Mouse (Mus musculus): Measurements from ENCODE around the gene Gm37240. TPM values are rescaled to one million over a fixed set of nuclear protein-coding genes. Genes with fewer than 3 reads are reported as not detected.

Gene Gm37240
- polyA plus RNA-seq, 1 experiment from 2014 or later, result 0.11 TPM

GRCm38 (mm10) chr3:84679542-84679941, 1207.8 kb downstream of the Gm37240 start:
- ATAC-seq (ENCODE audit: low FRiP score, low TSS enrichment) (no peak), DNase-seq (no peak)
- Histone ChIP-seq H3K9ac (replicated peaks; ENCODE audit: low read length) (no peak overlapping the region), H3K4me3 (replicated peaks; ENCODE audit: low read depth, low read length) (no peak overlapping the region), H3K27ac (replicated peaks; ENCODE audit: low read depth, low read length) (no peak overlapping the region), H3K9me3 (ENCODE audit: control insufficient read depth, low read length) (no peaks in the 10 kb centered on the region), H3K4me1 (ENCODE audit: control insufficient read depth, insufficient read depth, low read length) (no peaks in the 10 kb centered on the region), H3K36me3 (ENCODE audit: control insufficient read depth, insufficient read depth, low read length) (no peaks in the 10 kb centered on the region), H3K4me2 (ENCODE audit: low read length) (no peak overlapping the region), H3K27me3 (ENCODE audit: control insufficient read depth, insufficient read depth, low read length) (no peaks in the 10 kb centered on the region)
- 93% methylated on average over 8 of the region's 8 CpGs for WGBS

DNA sequence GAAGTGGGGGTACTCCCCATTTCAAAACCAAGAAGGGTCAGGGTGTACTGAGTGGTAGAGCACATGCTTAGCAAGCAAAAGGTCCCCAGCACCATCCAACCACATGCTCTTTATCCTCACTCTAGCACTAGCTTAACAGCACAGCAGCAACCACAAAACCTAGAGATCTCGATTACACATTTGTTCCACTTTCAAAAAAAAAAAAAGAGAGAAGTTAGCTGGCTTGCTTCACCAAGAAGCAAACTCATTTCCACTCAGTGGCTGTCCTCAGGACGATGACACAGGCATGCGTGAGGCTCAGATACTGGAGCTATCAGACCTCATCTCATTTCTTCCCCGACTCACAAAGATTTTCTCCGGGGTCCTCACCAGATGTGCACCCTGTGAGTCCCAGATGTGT, 1208.4 kb downstream of the Gm37240 start:
- no peaks in the 10 kb centered on the region for H3K27me3 ChIP-seq (ENCODE audit: control insufficient read depth, insufficient read depth, low read length)

DNA sequence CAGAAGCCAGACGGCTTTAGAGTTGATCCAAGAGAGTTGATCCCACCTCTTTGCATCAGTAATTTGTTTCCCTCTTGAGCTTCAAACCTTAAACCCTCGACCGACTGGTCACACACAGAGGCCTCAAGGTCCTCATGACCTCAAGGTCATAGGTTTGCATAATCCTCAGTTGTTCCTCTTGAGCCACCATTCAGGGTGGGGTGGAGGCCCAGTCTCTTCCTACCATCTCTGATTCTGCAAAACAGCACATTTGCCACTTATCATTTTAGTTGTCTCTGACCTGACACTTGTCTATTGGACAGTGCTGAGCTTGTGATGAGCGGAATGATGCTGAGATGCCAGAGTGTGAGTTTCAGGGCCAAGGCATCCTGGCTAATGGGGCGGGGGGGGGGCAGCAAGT, 1211.6 kb downstream of the Gm37240 start:
- Histone ChIP-seq H3K36me3 (ENCODE audit: control insufficient read depth, insufficient read depth, low read length) (no peaks in the 10 kb centered on the region), H3K4me2 (ENCODE audit: low read length) (no peak overlapping the region), H3K9ac (replicated peaks; ENCODE audit: low read length) (no peak overlapping the region), H3K4me1 (ENCODE audit: control insufficient read depth, insufficient read depth, low read length) (no peaks in the 10 kb centered on the region), H3K27me3 (ENCODE audit: control insufficient read depth, insufficient read depth, low read length) (no peaks in the 10 kb centered on the region), H3K9me3 (ENCODE audit: control insufficient read depth, low read length) (no peaks in the 10 kb centered on the region), H3K4me3 (replicated peaks; ENCODE audit: low read depth, low read length) (no peak overlapping the region), H3K27ac (replicated peaks; ENCODE audit: low read depth, low read length) (no peak overlapping the region)
- DNase-seq, result no peak
- 50% methylated on average over 5 of the region's 5 CpGs for WGBS
- ATAC-seq (ENCODE audit: low FRiP score, low TSS enrichment), result no peak

More for the DNA sequence above, 1208.4 kb downstream of the Gm37240 start:
- Histone ChIP-seq H3K4me1 (ENCODE audit: control insufficient read depth, insufficient read depth, low read length) (no peaks in the 10 kb centered on the region), H3K36me3 (ENCODE audit: control insufficient read depth, insufficient read depth, low read length) (no peaks in the 10 kb centered on the region), H3K4me2 (ENCODE audit: low read length) (no peak overlapping the region), H3K9me3 (ENCODE audit: control insufficient read depth, low read length) (no peaks in the 10 kb centered on the region), H3K4me3 (replicated peaks; ENCODE audit: low read depth, low read length) (no peak overlapping the region), H3K9ac (replicated peaks; ENCODE audit: low read length) (no peak overlapping the region), H3K27ac (replicated peaks; ENCODE audit: low read depth, low read length) (no peak overlapping the region)
- DNase-seq (no peak), ATAC-seq (ENCODE audit: low FRiP score, low TSS enrichment) (no peak)
- WGBS, result 86% methylated on average over 5 of the region's 5 CpGs

DNA sequence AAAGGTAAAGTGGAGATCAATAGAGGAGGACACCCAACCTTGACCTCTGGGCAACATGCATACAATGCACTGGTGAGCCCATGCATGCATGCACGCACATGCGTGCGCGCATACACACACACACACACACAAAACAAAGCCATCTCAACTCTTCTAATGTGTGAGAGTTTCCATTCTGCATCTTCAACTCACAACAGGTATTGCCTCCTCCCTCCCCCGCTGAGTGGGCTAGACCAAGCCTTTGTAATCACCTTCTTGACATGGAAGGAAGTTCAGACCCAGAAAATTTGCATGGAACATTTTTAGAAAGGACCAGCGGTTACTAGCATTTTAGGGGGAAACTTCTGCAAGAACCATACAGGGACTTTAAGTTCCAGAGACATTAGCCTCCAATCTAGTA, 1213.8 kb downstream of the Gm37240 start:
- H3K36me3 ChIP-seq (ENCODE audit: control insufficient read depth, insufficient read depth, low read length), result no peaks in the 10 kb centered on the region
- H3K4me3 ChIP-seq (replicated peaks; ENCODE audit: low read depth, low read length), result no peak overlapping the region
- no peak overlapping the region for H3K9ac ChIP-seq (replicated peaks; ENCODE audit: low read length)
- DNase-seq (no peak), ATAC-seq (ENCODE audit: low FRiP score, low TSS enrichment) (no peak)
- no peak overlapping the region for H3K27ac ChIP-seq (replicated peaks; ENCODE audit: low read depth, low read length)
- 94% methylated on average over 6 of the region's 6 CpGs for WGBS
- H3K27me3 ChIP-seq (ENCODE audit: control insufficient read depth, insufficient read depth, low read length), result no peaks in the 10 kb centered on the region
- no peaks in the 10 kb centered on the region for H3K9me3 ChIP-seq (ENCODE audit: control insufficient read depth, low read length)
- no peaks in the 10 kb centered on the region for H3K4me1 ChIP-seq (ENCODE audit: control insufficient read depth, insufficient read depth, low read length)
- H3K4me2 ChIP-seq (ENCODE audit: low read length), result no peak overlapping the region

DNA sequence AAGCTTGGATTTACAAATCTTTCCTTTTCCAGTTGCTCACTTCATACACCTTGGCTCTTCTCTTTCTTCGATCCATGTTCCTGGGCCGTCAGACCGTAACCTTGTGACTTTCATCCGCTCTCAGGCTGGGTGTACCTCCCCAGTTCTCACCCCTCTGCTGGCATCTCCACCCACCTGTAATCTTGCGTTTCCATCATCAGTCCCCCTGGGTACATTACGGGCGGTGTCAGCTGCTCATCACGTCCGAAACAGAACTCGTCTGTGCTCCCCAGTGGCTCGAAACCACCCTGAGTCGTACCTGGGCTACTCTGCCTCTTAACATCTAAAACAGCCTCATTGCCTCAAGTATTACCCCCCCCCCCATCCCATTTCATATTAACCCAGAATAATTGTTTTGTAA, 1215.2 kb downstream of the Gm37240 start:
- H3K4me2 ChIP-seq (ENCODE audit: low read length), result no peak overlapping the region
- no peak overlapping the region for H3K27ac ChIP-seq (replicated peaks; ENCODE audit: low read depth, low read length)
- ATAC-seq (ENCODE audit: low FRiP score, low TSS enrichment), result no peak
- no peak for DNase-seq
- no peaks in the 10 kb centered on the region for H3K36me3 ChIP-seq (ENCODE audit: control insufficient read depth, insufficient read depth, low read length)
- H3K9ac ChIP-seq (replicated peaks; ENCODE audit: low read length), result no peak overlapping the region
- H3K4me1 ChIP-seq (ENCODE audit: control insufficient read depth, insufficient read depth, low read length), result no peaks in the 10 kb centered on the region
- peaks cover 13% of the 10 kb centered on the region; the same call in 1 of the 2 replicates for H3K27me3 ChIP-seq (ENCODE audit: control insufficient read depth, insufficient read depth, low read length)
- 94% methylated on average over 12 of the region's 12 CpGs for WGBS
- H3K9me3 ChIP-seq (ENCODE audit: control insufficient read depth, low read length), result no peaks in the 10 kb centered on the region
- H3K4me3 ChIP-seq (replicated peaks; ENCODE audit: low read depth, low read length), result no peak overlapping the region

GRCm38 (mm10) chr3:84668957-84669356, 1218.4 kb downstream of the Gm37240 start:
- ATAC-seq (ENCODE audit: low FRiP score, low TSS enrichment), result no peak
- H3K4me3 ChIP-seq (replicated peaks; ENCODE audit: low read depth, low read length), result no peak overlapping the region
- H3K36me3 ChIP-seq (ENCODE audit: control insufficient read depth, insufficient read depth, low read length), result no peaks in the 10 kb centered on the region
- no peak overlapping the region for H3K27ac ChIP-seq (replicated peaks; ENCODE audit: low read depth, low read length)
- H3K27me3 ChIP-seq (ENCODE audit: control insufficient read depth, insufficient read depth, low read length), result peaks cover 31% of the 10 kb centered on the region
- H3K9ac ChIP-seq (replicated peaks; ENCODE audit: low read length), result no peak overlapping the region
- WGBS, result 89% methylated on average over 3 of the region's 3 CpGs
- no peak for DNase-seq
- no peaks in the 10 kb centered on the region for H3K9me3 ChIP-seq (ENCODE audit: control insufficient read depth, low read length)
- H3K4me1 ChIP-seq (ENCODE audit: control insufficient read depth, insufficient read depth, low read length), result peaks cover 15% of the 10 kb centered on the region
- H3K4me2 ChIP-seq (ENCODE audit: low read length), result no peak overlapping the region

DNA sequence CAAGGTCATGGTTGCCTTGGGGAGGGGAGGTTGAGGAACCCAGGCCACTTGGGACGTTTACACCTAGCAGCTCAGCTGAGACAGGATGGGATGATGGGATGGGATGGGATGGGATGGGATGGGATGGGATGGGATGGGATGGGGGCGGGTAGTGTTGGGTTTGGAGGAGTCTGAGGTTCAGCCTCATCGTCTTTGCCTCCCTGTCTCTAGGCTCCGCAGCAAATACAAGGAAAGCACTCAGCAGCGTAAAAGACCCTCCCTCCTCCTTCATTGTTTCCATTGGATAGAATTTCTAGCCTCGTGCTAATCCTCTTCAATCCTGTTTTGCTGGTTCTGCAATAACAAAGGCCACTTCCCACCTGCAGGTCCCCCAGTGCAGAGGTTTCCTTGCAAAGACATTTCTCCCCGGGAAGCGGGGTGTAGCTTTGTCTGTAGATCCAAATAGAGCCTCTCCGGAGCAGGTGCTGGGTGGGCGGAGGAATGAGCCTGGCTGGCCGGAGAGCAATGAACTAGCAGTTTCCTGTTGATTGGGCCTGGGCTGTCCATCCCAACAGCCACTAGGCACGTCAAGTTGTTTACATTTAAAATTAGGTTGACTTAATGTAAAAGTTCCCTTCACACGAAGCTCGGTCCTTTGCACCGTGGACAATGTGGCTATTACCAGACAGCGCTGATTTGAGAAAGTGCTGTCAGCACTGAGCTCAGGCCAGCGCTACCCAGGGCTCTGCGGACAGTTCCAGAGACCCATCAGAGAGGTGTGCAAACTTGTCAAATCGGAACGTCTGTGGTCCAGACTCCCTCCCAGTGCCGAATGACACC, 1221.9 kb downstream of the Gm37240 start:
- H3K36me3 ChIP-seq (ENCODE audit: control insufficient read depth, insufficient read depth, low read length), result no peaks in the 10 kb centered on the region
- 2% methylated on average over 21 of the region's 21 CpGs for WGBS
- peak overlapping the region; percentile 34; the same call in 1 of the 2 replicates for H3K9ac ChIP-seq (replicated peaks; ENCODE audit: low read length)
- ATAC-seq (ENCODE audit: low FRiP score, low TSS enrichment) (peak; percentile 17; the same call in 1 of the 2 replicates), DNase-seq (peak; percentile 56)
- H3K27ac ChIP-seq (replicated peaks; ENCODE audit: low read depth, low read length), result no peak overlapping the region
- peak overlapping the region; percentile 22 for H3K4me3 ChIP-seq (replicated peaks; ENCODE audit: low read depth, low read length)
- H3K4me2 ChIP-seq (ENCODE audit: low read length), result peak overlapping the region; percentile 56
- H3K4me1 ChIP-seq (ENCODE audit: control insufficient read depth, insufficient read depth, low read length), result peaks cover 15% of the 10 kb centered on the region
- no peaks in the 10 kb centered on the region for H3K9me3 ChIP-seq (ENCODE audit: control insufficient read depth, low read length)
- H3K27me3 ChIP-seq (ENCODE audit: control insufficient read depth, insufficient read depth, low read length), result peaks cover 32% of the 10 kb centered on the region

- WGBS, result 64% methylated on average over 8 of the region's 8 CpGs
- H3K9ac ChIP-seq (replicated peaks; ENCODE audit: low read length), result no peak overlapping the region
- peaks cover 32% of the 10 kb centered on the region for H3K27me3 ChIP-seq (ENCODE audit: control insufficient read depth, insufficient read depth, low read length)
- ATAC-seq (ENCODE audit: low FRiP score, low TSS enrichment) (no peak), DNase-seq (no peak)
- H3K27ac ChIP-seq (replicated peaks; ENCODE audit: low read depth, low read length), result no peak overlapping the region
- H3K36me3 ChIP-seq (ENCODE audit: control insufficient read depth, insufficient read depth, low read length), result no peaks in the 10 kb centered on the region
- H3K4me3 ChIP-seq (replicated peaks; ENCODE audit: low read depth, low read length), result no peak overlapping the region
- no peaks in the 10 kb centered on the region for H3K9me3 ChIP-seq (ENCODE audit: control insufficient read depth, low read length)
- no peak overlapping the region for H3K4me2 ChIP-seq (ENCODE audit: low read length)
- H3K4me1 ChIP-seq (ENCODE audit: control insufficient read depth, insufficient read depth, low read length), result peaks cover 15% of the 10 kb centered on the region
Observed at GRCm38 (mm10) chr3:84664686-84665085, 1222.6 kb downstream of the Gm37240 start.

- Histone ChIP-seq H3K4me3 (replicated peaks; ENCODE audit: low read depth, low read length) (no peak overlapping the region), H3K36me3 (ENCODE audit: control insufficient read depth, insufficient read depth, low read length) (no peaks in the 10 kb centered on the region), H3K4me1 (ENCODE audit: control insufficient read depth, insufficient read depth, low read length) (peaks cover 15% of the 10 kb centered on the region), H3K4me2 (ENCODE audit: low read length) (no peak overlapping the region), H3K27ac (replicated peaks; ENCODE audit: low read depth, low read length) (no peak overlapping the region), H3K9ac (replicated peaks; ENCODE audit: low read length) (no peak overlapping the region), H3K9me3 (ENCODE audit: control insufficient read depth, low read length) (no peaks in the 10 kb centered on the region), H3K27me3 (ENCODE audit: control insufficient read depth, insufficient read depth, low read length) (peaks cover 32% of the 10 kb centered on the region)
- ATAC-seq (ENCODE audit: low FRiP score, low TSS enrichment) (no peak), DNase-seq (no peak)
- 88% methylated on average over 4 of the region's 4 CpGs for WGBS
Observed at GRCm38 (mm10) chr3:84663858-84664257, 1223.5 kb downstream of the Gm37240 start.

Data from midbrain, embryonic 14.5 days (tissue).